In the genomic region with DNA sequence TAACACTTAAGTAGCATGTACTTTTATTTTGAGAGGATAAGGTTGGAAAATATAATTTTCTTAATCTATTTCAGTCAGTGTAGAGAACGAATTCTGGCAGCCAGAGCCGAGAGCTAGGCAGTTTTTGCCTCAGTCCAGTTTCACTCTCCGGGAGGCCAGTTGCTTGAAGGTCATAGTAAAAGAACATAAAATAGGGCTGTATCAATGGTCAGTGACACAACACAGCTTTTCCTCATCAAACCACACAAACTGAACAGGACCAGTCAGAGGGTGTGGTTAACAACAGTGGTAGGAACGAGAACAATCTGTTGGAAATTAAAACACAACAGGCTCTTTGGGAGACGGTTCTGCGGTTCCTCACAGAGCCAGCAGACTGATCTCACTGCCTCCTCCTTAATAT, we compare ENCODE assay signal across 14 mouse cellular contexts.
DNase-seq lines count a peak whose midpoint lies in the region; ATAC-seq and TF ChIP-seq lines count a peak whose summit lies in the region.
"Had no signal": no experiment of that assay in that cellular context is flagged by ENCODE, and none has a peak within 500 bp of the region (broad histone marks: within the 10 kb centered on the region; RNA-seq: fewer than 3 reads in every experiment).

No protein-coding gene starts in this region.

- WGBS in forebrain, embryonic 11.5 days: 38% methylated on average over 6 of the region's 6 CpGs
- WGBS in forebrain, embryonic 16.5 days: 40% methylated on average over 6 of the region's 6 CpGs
- 36% methylated on average over 6 of the region's 6 CpGs for WGBS in lung, embryonic 15.5 days
- 35% methylated on average over 6 of the region's 6 CpGs for WGBS in midbrain, embryonic 14.5 days
- 64% methylated on average over 6 of the region's 6 CpGs for WGBS in hindbrain, embryonic 14.5 days

- no peaks in the 10 kb centered on the region for H3K27me3 ChIP-seq in forebrain, embryonic 11.5 days (ENCODE audit: control insufficient read depth, insufficient read depth, low read length)
- no peaks in the 10 kb centered on the region for H3K27me3 ChIP-seq in forebrain, embryonic 16.5 days (replicated peaks; ENCODE audit: control insufficient read depth, insufficient read depth, low read length)
- H3K27me3 ChIP-seq in lung, embryonic 15.5 days: no peaks in the 10 kb centered on the region
- H3K27me3 ChIP-seq in midbrain, embryonic 14.5 days (ENCODE audit: control insufficient read depth, insufficient read depth, low read length): no peaks in the 10 kb centered on the region
- no peaks in the 10 kb centered on the region for H3K27me3 ChIP-seq in hindbrain, embryonic 14.5 days (ENCODE audit: control insufficient read depth, insufficient read depth, low read length)

- DNase-seq in forebrain, embryonic 11.5 days (ENCODE audit: low spot score): no peak
- no peak for DNase-seq in left cerebral cortex, adult 2 months (ENCODE audit: extremely low spot score in 1 of 2, low spot score in 2 of 2)
- DNase-seq in left cerebral cortex, adult 9 months (ENCODE audit: low spot score in 2 of 2): no peak
- DNase-seq in midbrain, embryonic 14.5 days: no peak
- no peak for DNase-seq in thymus, postnatal 10 days (ENCODE audit: low spot score in 2 of 2)
- DNase-seq in hindbrain, embryonic 14.5 days (ENCODE audit: low spot score): no peak
- DNase-seq: adrenal gland, postnatal 14 days; cerebellum, postnatal 14 days; right cerebral cortex, postnatal 4 days; thymus, postnatal 25 days had no signal

- no peak overlapping the region for H3K4me3 ChIP-seq in forebrain, embryonic 11.5 days (ENCODE audit: low read depth, low read length)
- no peak overlapping the region for H3K4me3 ChIP-seq in forebrain, embryonic 16.5 days (replicated peaks; ENCODE audit: low read length)
- H3K4me3 ChIP-seq in left cerebral cortex, adult 2 months: no peak overlapping the region
- no peak overlapping the region for H3K4me3 ChIP-seq in lung, embryonic 15.5 days
- no peak overlapping the region for H3K4me3 ChIP-seq in midbrain, embryonic 14.5 days (replicated peaks; ENCODE audit: low read depth, low read length)
- H3K4me3 ChIP-seq in hindbrain, embryonic 14.5 days (replicated peaks; ENCODE audit: low read length): no peak overlapping the region
- H3K4me3 ChIP-seq: megakaryocyte, embryonic 14.5 days had no signal

- ATAC-seq in forebrain, embryonic 11.5 days (replicated peaks; ENCODE audit: low FRiP score): no peak
- no peak for ATAC-seq in forebrain, embryonic 16.5 days
- peak; percentile 85 for ATAC-seq in lung, embryonic 15.5 days (ENCODE audit: borderline replicate concordance, extremely low read depth, low FRiP score, low TSS enrichment)
- ATAC-seq in midbrain, embryonic 14.5 days (ENCODE audit: low FRiP score, low TSS enrichment): no peak
- no peak for ATAC-seq in hindbrain, embryonic 14.5 days (ENCODE audit: low FRiP score)
- ATAC-seq: hindbrain, postnatal 0 days had no signal

- no peak overlapping the region for H3K9ac ChIP-seq in forebrain, embryonic 11.5 days (ENCODE audit: low read length)
- no peak overlapping the region for H3K9ac ChIP-seq in forebrain, embryonic 16.5 days (replicated peaks; ENCODE audit: low read depth, low read length)
- H3K9ac ChIP-seq in lung, embryonic 15.5 days: no peak overlapping the region
- H3K9ac ChIP-seq in midbrain, embryonic 14.5 days (replicated peaks; ENCODE audit: low read length): no peak overlapping the region
- no peak overlapping the region for H3K9ac ChIP-seq in hindbrain, embryonic 14.5 days

- intact Hi-C loops in left cerebral cortex, adult 2 months (cut with DNase I): no loop called here

- TF ChIP-seq CTCF in left cerebral cortex, adult 2 months (IDR thresholded peaks at IDR 0.05): no peak

- no peaks in the 10 kb centered on the region for H3K9me3 ChIP-seq in forebrain, embryonic 11.5 days (ENCODE audit: control insufficient read depth, low read length)
- 0 out of 2 replicates have a peak, but pooled peaks cover 3% of the 10 kb centered on the region for H3K9me3 ChIP-seq in forebrain, embryonic 16.5 days (ENCODE audit: control insufficient read depth, low read length)
- no peaks in the 10 kb centered on the region for H3K9me3 ChIP-seq in lung, embryonic 15.5 days
- no peaks in the 10 kb centered on the region for H3K9me3 ChIP-seq in midbrain, embryonic 14.5 days (ENCODE audit: control insufficient read depth, low read length)
- H3K9me3 ChIP-seq in hindbrain, embryonic 14.5 days (ENCODE audit: control insufficient read depth, low read length): no peaks in the 10 kb centered on the region

- peak overlapping the region; percentile 90; the same call in 1 of the 2 replicates for H3K27ac ChIP-seq in forebrain, embryonic 11.5 days (ENCODE audit: low read depth, low read length)
- H3K27ac ChIP-seq in forebrain, embryonic 16.5 days (ENCODE audit: low read length): no peak overlapping the region
- H3K27ac ChIP-seq in left cerebral cortex, adult 2 months: peak overlapping the region; percentile 30
- peak overlapping the region; percentile 95 for H3K27ac ChIP-seq in lung, embryonic 15.5 days
- H3K27ac ChIP-seq in midbrain, embryonic 14.5 days (replicated peaks; ENCODE audit: low read depth, low read length): 0 out of 2 replicates have a peak overlapping the region, but pooled peaks have one; percentile 1
- no peak overlapping the region for H3K27ac ChIP-seq in hindbrain, embryonic 14.5 days
- H3K27ac ChIP-seq: hindbrain, postnatal 0 days had no signal

- H3K4me1 ChIP-seq in forebrain, embryonic 11.5 days (replicated peaks; ENCODE audit: control insufficient read depth, insufficient read depth, low read length): peaks cover 4% of the 10 kb centered on the region; the same call in 1 of the 2 replicates
- H3K4me1 ChIP-seq in forebrain, embryonic 16.5 days (replicated peaks; ENCODE audit: control insufficient read depth, insufficient read depth, low read length): peaks cover 10% of the 10 kb centered on the region
- peaks cover 20% of the 10 kb centered on the region for H3K4me1 ChIP-seq in lung, embryonic 15.5 days
- H3K4me1 ChIP-seq in midbrain, embryonic 14.5 days (ENCODE audit: control insufficient read depth, insufficient read depth, low read length): 0 out of 2 replicates have a peak, but pooled peaks cover 13% of the 10 kb centered on the region
- H3K4me1 ChIP-seq in hindbrain, embryonic 14.5 days (replicated peaks; ENCODE audit: control insufficient read depth, insufficient read depth, low read length): peaks cover 7% of the 10 kb centered on the region; the same call in 1 of the 2 replicates
- H3K4me1 ChIP-seq: megakaryocyte, embryonic 14.5 days had no signal

- H3K36me3 ChIP-seq in forebrain, embryonic 11.5 days (ENCODE audit: control insufficient read depth, insufficient read depth, low read length): no peaks in the 10 kb centered on the region
- H3K36me3 ChIP-seq in forebrain, embryonic 16.5 days (ENCODE audit: control insufficient read depth, insufficient read depth): no peaks in the 10 kb centered on the region
- no peaks in the 10 kb centered on the region for H3K36me3 ChIP-seq in lung, embryonic 15.5 days
- H3K36me3 ChIP-seq in midbrain, embryonic 14.5 days (ENCODE audit: control insufficient read depth, insufficient read depth, low read length): no peaks in the 10 kb centered on the region
- no peaks in the 10 kb centered on the region for H3K36me3 ChIP-seq in hindbrain, embryonic 14.5 days (replicated peaks; ENCODE audit: control insufficient read depth, insufficient read depth)

- H3K4me2 ChIP-seq in forebrain, embryonic 11.5 days (ENCODE audit: low read depth, low read length, severe bottlenecking): no peak overlapping the region
- no peak overlapping the region for H3K4me2 ChIP-seq in forebrain, embryonic 16.5 days (ENCODE audit: low read length)
- no peak overlapping the region for H3K4me2 ChIP-seq in lung, embryonic 15.5 days
- no peak overlapping the region for H3K4me2 ChIP-seq in midbrain, embryonic 14.5 days (ENCODE audit: low read length)
- H3K4me2 ChIP-seq in hindbrain, embryonic 14.5 days (replicated peaks): no peak overlapping the region

Comparison
In these comparisons a context has a peak if more than half of its experiments do, and no peak if none do; other contexts are left out.
1. H3K27ac ChIP-seq: peak in forebrain, embryonic 11.5 days (single experiment), left cerebral cortex, adult 2 months (single experiment), lung, embryonic 15.5 days (single experiment) and midbrain, embryonic 14.5 days (single experiment); none in forebrain, embryonic 16.5 days (single experiment) and hindbrain, embryonic 14.5 days (single experiment).